Mouse (Mus musculus) limb, embryonic 14.5 days (tissue): ENCODE data around the gene Slc23a3. TPM values are rescaled to one million over a fixed set of nuclear protein-coding genes. Genes with fewer than 3 reads are reported as not detected.

ENCODE experiments used
- ATAC-seq: fragments of 200-750 bp; cut with Nextera tagmentation; 2 replicates; pipeline ENCODE4 v1.8.0; 2017; ENCODE audit warnings: low read depth, moderate number of reproducible peaks, moderate TSS enrichment; ENCODE audit not compliant: low FRiP score
- DNase-seq: peaks from one replicate; pipeline ENCODE4 v3.0.0-alpha.2; 2015; ENCODE audit warnings: low spot score
- H3K27ac ChIP-seq: fragments of 300-500 bp; sonication (generic); replicated peaks from 2 replicates; pipeline ENCODE4 v1.5.1; 2014; ENCODE audit warnings: low read depth, mild to moderate bottlenecking, low read length, moderate library complexity, mixed read lengths
- H3K27me3 ChIP-seq: fragments of 300-500 bp; sonication (generic); 2 replicates; pipeline ENCODE4 v1.6.1; 2014; ENCODE audit warnings: low read length, mixed read lengths; ENCODE audit not compliant: control insufficient read depth, insufficient read depth
- H3K36me3 ChIP-seq: fragments of 300-500 bp; sonication (generic); 2 replicates; pipeline ENCODE4 v1.6.1; 2014; ENCODE audit warnings: mild to moderate bottlenecking, low read length, moderate library complexity, mixed read lengths; ENCODE audit not compliant: control insufficient read depth, insufficient read depth
- H3K4me1 ChIP-seq: fragments of 300-500 bp; sonication (generic); 2 replicates; pipeline ENCODE4 v1.6.1; 2014; ENCODE audit warnings: antibody characterized with exemption, low read length, mixed read lengths; ENCODE audit not compliant: control insufficient read depth, insufficient read depth
- H3K4me2 ChIP-seq: fragments of 300-500 bp; sonication (generic); replicated peaks from 2 replicates; pipeline ENCODE4 v1.6.1; 2014; ENCODE audit warnings: low read depth, mild to moderate bottlenecking, low read length, moderate library complexity; ENCODE audit not compliant: severe bottlenecking
- H3K4me3 ChIP-seq: fragments of 300-500 bp; sonication (generic); replicated peaks from 2 replicates; pipeline ENCODE4 v1.5.1; 2014; ENCODE audit warnings: low read length
- H3K9ac ChIP-seq: fragments of 300-500 bp; sonication (generic); 2 replicates; pipeline ENCODE4 v1.6.1; 2014; ENCODE audit warnings: mild to moderate bottlenecking, low read depth, low read length, moderate library complexity; ENCODE audit not compliant: severe bottlenecking
- H3K9me3 ChIP-seq: fragments of 300-500 bp; sonication (generic); 2 replicates; pipeline ENCODE4 v1.6.1; 2016; ENCODE audit warnings: low read length; ENCODE audit not compliant: control insufficient read depth
- POLR2A ChIP-seq: fragments of 200-500 bp; IDR thresholded peaks from 2 replicates; pipeline ENCODE4 v1.8.0; 2012; ENCODE audit warnings: inconsistent platforms, mild to moderate bottlenecking, moderate library complexity, borderline replicate concordance; ENCODE audit not compliant: insufficient read depth, insufficient read length; ENCODE audit errors: extremely low read depth
- WGBS: fragments of 180-500 bp; shearing (Covaris S2); extraction: QIAGEN DNeasy Blood & Tissue Kit; methylation state at CpG from one replicate; pipeline ENCODE4 v1.1.7; 2014; 5-methylcytosine and 5-hydroxymethylcytosine counted together
- polyA plus RNA-seq, 2 experiments: library from polyadenylated mRNA; depleted of rRNA in 1 of 2; stranded (reverse) in 1 of 2; unstranded in 1 of 2; fragments of >200 nt; fragmentation: Nextera tagmentation in 1 of 2; extraction: Ambion mirVana in 1 of 2; gene quantifications; 2 replicates each; pipeline versions ENCODE4 v1.2.1 to v1.2.3; 2012 to 2014

The Slc23a3 gene
- polyA plus RNA-seq, 2 experiments: 0.11 to 0.58 TPM

GRCm38 (mm10) chr1:75145589-75145988 lies 11.9 kb upstream of the Slc23a3 start:
- ATAC-seq (no peak), DNase-seq (no peak)
- Histone ChIP-seq H3K36me3 (peaks cover 51% of the 10 kb centered on the region), H3K4me2 (no peak overlapping the region), H3K4me1 (peaks cover 10% of the 10 kb centered on the region), H3K27me3 (no peaks in the 10 kb centered on the region), H3K9ac (no peak overlapping the region), H3K9me3 (no peaks in the 10 kb centered on the region), H3K27ac (no peak overlapping the region), H3K4me3 (no peak overlapping the region)
- 88% methylated on average over 3 of the region's 3 CpGs for WGBS
- no peak for TF ChIP-seq POLR2A

- H3K27ac ChIP-seq: peak within 1 kb of the TSS; percentile 92
- WGBS: 2% methylated on average over 72 of the region's 91 CpGs
- H3K9ac ChIP-seq: peak within 1 kb of the TSS; percentile 90
- ATAC-seq (peak; percentile 91), DNase-seq (peak; percentile 97)
- H3K36me3 ChIP-seq: peaks cover 60% of the 10 kb centered on the region
- peaks cover 12% of the 10 kb centered on the region for H3K4me1 ChIP-seq
- H3K4me3 ChIP-seq: peak within 1 kb of the TSS; percentile 91
- H3K9me3 ChIP-seq: no peaks in the 10 kb centered on the region
- no peaks in the 10 kb centered on the region for H3K27me3 ChIP-seq
- peak within 1 kb of the TSS; percentile 93 for H3K4me2 ChIP-seq
- 0 out of 2 replicates have a peak, but pooled peaks have one; percentile 62 for TF ChIP-seq POLR2A
These were observed 8.9 kb upstream of the Slc23a3 start, which contains the start of the genes Cnppd1 and Retreg2 for GRCm38 (mm10) chr1:75142301-75143261. Gene Cnppd1 (minus strand): TSS chr1:75142711. Gene Retreg2 (plus strand): TSS chr1:75142778.

GRCm38 (mm10) chr1:75141486-75142190 lies 7.9 kb upstream of the Slc23a3 start:
- Histone ChIP-seq H3K36me3 (peaks cover 60% of the 10 kb centered on the region), H3K27me3 (no peaks in the 10 kb centered on the region), H3K9me3 (no peaks in the 10 kb centered on the region), H3K27ac (peak overlapping the region; percentile 92), H3K4me1 (peaks cover 12% of the 10 kb centered on the region), H3K4me2 (peak overlapping the region; percentile 93), H3K9ac (peak overlapping the region; percentile 90), H3K4me3 (peak overlapping the region; percentile 91)
- peak; percentile 27 for DNase-seq
- WGBS: under 1% methylated on average over 50 of the region's 53 CpGs
- TF ChIP-seq POLR2A: no peak
- peak; percentile 16; the same call in 1 of the 2 replicates for ATAC-seq

GRCm38 (mm10) chr1:75140601-75141190 lies 7.0 kb upstream of the Slc23a3 start:
- TF ChIP-seq POLR2A: no peak
- no peak for ATAC-seq

GRCm38 (mm10) chr1:75138448-75138847 lies 4.8 kb upstream of the Slc23a3 start:
- Histone ChIP-seq H3K4me3 (no peak overlapping the region), H3K9ac (no peak overlapping the region), H3K27me3 (no peaks in the 10 kb centered on the region), H3K36me3 (peaks cover 48% of the 10 kb centered on the region), H3K9me3 (no peaks in the 10 kb centered on the region), H3K4me1 (peaks cover 7% of the 10 kb centered on the region), H3K4me2 (no peak overlapping the region), H3K27ac (no peak overlapping the region)
- DNase-seq (no peak), ATAC-seq (no peak)
- WGBS: 97% methylated on average over 2 of the region's 2 CpGs
- no peak for TF ChIP-seq POLR2A

More at GRCm38 (mm10) chr1:75140601-75141190, 7.0 kb upstream of the Slc23a3 start:
- no peak for DNase-seq
- Histone ChIP-seq H3K9me3 (no peaks in the 10 kb centered on the region), H3K9ac (peak overlapping the region; percentile 90), H3K4me1 (peaks cover 12% of the 10 kb centered on the region), H3K27me3 (no peaks in the 10 kb centered on the region), H3K27ac (0 out of 2 replicates have a peak overlapping the region, but pooled peaks have one; percentile 92), H3K4me2 (peak overlapping the region; percentile 93), H3K4me3 (peak overlapping the region; percentile 91), H3K36me3 (peaks cover 60% of the 10 kb centered on the region)
- WGBS: 65% methylated on average over 4 of the region's 4 CpGs
